Mouse (Mus musculus): ENCODE measurements around the gene Ccdc124. TPM values are rescaled to one million over a fixed set of nuclear protein-coding genes. Genes with fewer than 3 reads are reported as not detected.
A peak's percentile ranks its signal among the peaks of the same experiment; 100 is the strongest.

Ccdc124 gene
- polyA plus RNA-seq, 1 experiment from 2014 or later = 43.1 TPM

- Histone ChIP-seq H3K27me3 (ENCODE audit: control insufficient read depth, insufficient read depth, low read depth, low read length) (peaks cover 45% of the 10 kb centered on the region), H3K9ac (ENCODE audit: low read depth, low read length) (no peak within 1 kb of the TSS; the same call in 1 of the 2 replicates), H3K4me1 (ENCODE audit: control insufficient read depth, low read depth, low read length) (peaks cover 32% of the 10 kb centered on the region), H3K27ac (ENCODE audit: low read length) (no peak within 1 kb of the TSS), H3K9me3 (replicated peaks; ENCODE audit: control insufficient read depth, low read length) (no peaks in the 10 kb centered on the region), H3K4me3 (ENCODE audit: low read depth, low read length) (peak within 1 kb of the TSS; percentile 14; the same call in 1 of the 2 replicates), H3K4me2 (ENCODE audit: low read depth, low read length) (no peak within 1 kb of the TSS), H3K36me3 (ENCODE audit: control insufficient read depth, insufficient read depth) (peaks cover 22% of the 10 kb centered on the region)
- no peak for ATAC-seq (ENCODE audit: low read depth)
- WGBS (ENCODE audit: insufficient replicate concordance) = 5% methylated on average over 78 of the region's 80 CpGs
Measured at GRCm38 (mm10) chr8:70892022-70892895, 18.5 kb upstream of the Ccdc124 start, which contains the start of gene Slc5a5. Gene Slc5a5, minus strand, starts transcription at chr8:70892757.

GRCm38 (mm10) chr8:70891356-70891755 is 17.6 kb upstream of the Ccdc124 start:
- H3K9ac ChIP-seq (ENCODE audit: low read depth, low read length) = no peak overlapping the region
- H3K9me3 ChIP-seq (replicated peaks; ENCODE audit: control insufficient read depth, low read length) = no peaks in the 10 kb centered on the region
- H3K27ac ChIP-seq (ENCODE audit: low read length) = no peak overlapping the region
- 8% methylated on average over 21 of the region's 21 CpGs for WGBS (ENCODE audit: insufficient replicate concordance)
- peaks cover 22% of the 10 kb centered on the region for H3K36me3 ChIP-seq (ENCODE audit: control insufficient read depth, insufficient read depth)
- H3K4me3 ChIP-seq (ENCODE audit: low read depth, low read length) = no peak overlapping the region
- H3K27me3 ChIP-seq (ENCODE audit: control insufficient read depth, insufficient read depth, low read depth, low read length) = peaks cover 48% of the 10 kb centered on the region
- peak; percentile 28 for ATAC-seq (ENCODE audit: low read depth)
- H3K4me1 ChIP-seq (ENCODE audit: control insufficient read depth, low read depth, low read length) = peaks cover 30% of the 10 kb centered on the region
- H3K4me2 ChIP-seq (ENCODE audit: low read depth, low read length) = no peak overlapping the region

GRCm38 (mm10) chr8:70890656-70891055 is 16.9 kb upstream of the Ccdc124 start:
- Histone ChIP-seq H3K36me3 (ENCODE audit: control insufficient read depth, insufficient read depth) (peaks cover 20% of the 10 kb centered on the region), H3K9me3 (replicated peaks; ENCODE audit: control insufficient read depth, low read length) (no peaks in the 10 kb centered on the region), H3K4me3 (ENCODE audit: low read depth, low read length) (no peak overlapping the region), H3K9ac (ENCODE audit: low read depth, low read length) (no peak overlapping the region), H3K4me2 (ENCODE audit: low read depth, low read length) (no peak overlapping the region), H3K4me1 (ENCODE audit: control insufficient read depth, low read depth, low read length) (peaks cover 23% of the 10 kb centered on the region), H3K27me3 (ENCODE audit: control insufficient read depth, insufficient read depth, low read depth, low read length) (peaks cover 55% of the 10 kb centered on the region), H3K27ac (ENCODE audit: low read length) (no peak overlapping the region)
- 84% methylated on average over 5 of the region's 5 CpGs for WGBS (ENCODE audit: insufficient replicate concordance)
- ATAC-seq (ENCODE audit: low read depth) = no peak

GRCm38 (mm10) chr8:70887669-70888068 is 13.9 kb upstream of the Ccdc124 start:
- peak; percentile 63 for ATAC-seq (ENCODE audit: low read depth)

GRCm38 (mm10) chr8:70885612-70886011 is 11.9 kb upstream of the Ccdc124 start:
- 15% methylated on average over 12 of the region's 12 CpGs for WGBS (ENCODE audit: insufficient replicate concordance)
- H3K9ac ChIP-seq (ENCODE audit: low read depth, low read length) = no peak overlapping the region
- H3K27ac ChIP-seq (ENCODE audit: low read length) = no peak overlapping the region
- H3K9me3 ChIP-seq (replicated peaks; ENCODE audit: control insufficient read depth, low read length) = no peaks in the 10 kb centered on the region
- no peak overlapping the region for H3K4me3 ChIP-seq (ENCODE audit: low read depth, low read length)
- H3K27me3 ChIP-seq (ENCODE audit: control insufficient read depth, insufficient read depth, low read depth, low read length) = peaks cover 23% of the 10 kb centered on the region
- ATAC-seq (ENCODE audit: low read depth) = no peak
- H3K36me3 ChIP-seq (ENCODE audit: control insufficient read depth, insufficient read depth) = no peaks in the 10 kb centered on the region
- no peak overlapping the region for H3K4me2 ChIP-seq (ENCODE audit: low read depth, low read length)
- peaks cover 5% of the 10 kb centered on the region for H3K4me1 ChIP-seq (ENCODE audit: control insufficient read depth, low read depth, low read length)

More at GRCm38 (mm10) chr8:70887669-70888068, 13.9 kb upstream of the Ccdc124 start:
- no peak overlapping the region for H3K27ac ChIP-seq (ENCODE audit: low read length)
- WGBS (ENCODE audit: insufficient replicate concordance) = 7% methylated on average over 16 of the region's 18 CpGs
- H3K9me3 ChIP-seq (replicated peaks; ENCODE audit: control insufficient read depth, low read length) = no peaks in the 10 kb centered on the region
- peaks cover 42% of the 10 kb centered on the region for H3K27me3 ChIP-seq (ENCODE audit: control insufficient read depth, insufficient read depth, low read depth, low read length)
- H3K4me1 ChIP-seq (ENCODE audit: control insufficient read depth, low read depth, low read length) = peaks cover 17% of the 10 kb centered on the region
- 0 out of 2 replicates have a peak overlapping the region, but pooled peaks have one; percentile 3 for H3K4me2 ChIP-seq (ENCODE audit: low read depth, low read length)
- H3K4me3 ChIP-seq (ENCODE audit: low read depth, low read length) = no peak overlapping the region
- H3K36me3 ChIP-seq (ENCODE audit: control insufficient read depth, insufficient read depth) = no peaks in the 10 kb centered on the region
- H3K9ac ChIP-seq (ENCODE audit: low read depth, low read length) = no peak overlapping the region

- Histone ChIP-seq H3K4me3 (ENCODE audit: low read depth, low read length) (no peak overlapping the region), H3K27ac (ENCODE audit: low read length) (no peak overlapping the region), H3K9me3 (replicated peaks; ENCODE audit: control insufficient read depth, low read length) (no peaks in the 10 kb centered on the region), H3K4me1 (ENCODE audit: control insufficient read depth, low read depth, low read length) (peaks cover 5% of the 10 kb centered on the region), H3K27me3 (ENCODE audit: control insufficient read depth, insufficient read depth, low read depth, low read length) (peaks cover 23% of the 10 kb centered on the region), H3K4me2 (ENCODE audit: low read depth, low read length) (no peak overlapping the region), H3K9ac (ENCODE audit: low read depth, low read length) (no peak overlapping the region), H3K36me3 (ENCODE audit: control insufficient read depth, insufficient read depth) (no peaks in the 10 kb centered on the region)
- 46% methylated on average over 10 of the region's 10 CpGs for whole genome bisulfite sequencing (ENCODE audit: insufficient replicate concordance)
- no peak for ATAC-seq (ENCODE audit: low read depth)
Measured at GRCm38 (mm10) chr8:70884683-70885082, 10.9 kb upstream of the Ccdc124 start.

GRCm38 (mm10) chr8:70884186-70884585 is 10.5 kb upstream of the Ccdc124 start:
- Histone ChIP-seq H3K4me1 (ENCODE audit: control insufficient read depth, low read depth, low read length) (peaks cover 5% of the 10 kb centered on the region), H3K4me2 (ENCODE audit: low read depth, low read length) (no peak overlapping the region), H3K9ac (ENCODE audit: low read depth, low read length) (no peak overlapping the region), H3K4me3 (ENCODE audit: low read depth, low read length) (no peak overlapping the region), H3K36me3 (ENCODE audit: control insufficient read depth, insufficient read depth) (no peaks in the 10 kb centered on the region), H3K27ac (ENCODE audit: low read length) (no peak overlapping the region), H3K9me3 (replicated peaks; ENCODE audit: control insufficient read depth, low read length) (no peaks in the 10 kb centered on the region), H3K27me3 (ENCODE audit: control insufficient read depth, insufficient read depth, low read depth, low read length) (peaks cover 27% of the 10 kb centered on the region)
- ATAC-seq (ENCODE audit: low read depth) = no peak
- 59% methylated on average over 4 of the region's 4 CpGs for WGBS (ENCODE audit: insufficient replicate concordance)

- WGBS (ENCODE audit: insufficient replicate concordance) = 32% methylated on average over 11 of the region's 11 CpGs
- Histone ChIP-seq H3K36me3 (ENCODE audit: control insufficient read depth, insufficient read depth) (no peaks in the 10 kb centered on the region), H3K4me1 (ENCODE audit: control insufficient read depth, low read depth, low read length) (peaks cover 4% of the 10 kb centered on the region), H3K9me3 (replicated peaks; ENCODE audit: control insufficient read depth, low read length) (no peaks in the 10 kb centered on the region), H3K27ac (ENCODE audit: low read length) (no peak overlapping the region), H3K4me3 (ENCODE audit: low read depth, low read length) (no peak overlapping the region), H3K9ac (ENCODE audit: low read depth, low read length) (no peak overlapping the region), H3K27me3 (ENCODE audit: control insufficient read depth, insufficient read depth, low read depth, low read length) (peaks cover 13% of the 10 kb centered on the region), H3K4me2 (ENCODE audit: low read depth, low read length) (no peak overlapping the region)
- no peak for ATAC-seq (ENCODE audit: low read depth)
Measured at GRCm38 (mm10) chr8:70880546-70880945, 6.8 kb upstream of the Ccdc124 start.

- peaks cover 4% of the 10 kb centered on the region for H3K4me1 ChIP-seq (ENCODE audit: control insufficient read depth, low read depth, low read length)
Measured at GRCm38 (mm10) chr8:70880126-70880525, 6.4 kb upstream of the Ccdc124 start.

More at GRCm38 (mm10) chr8:70880126-70880525, 6.4 kb upstream of the Ccdc124 start:
- H3K27ac ChIP-seq (ENCODE audit: low read length) = no peak overlapping the region
- 15% methylated on average over 4 of the region's 4 CpGs for WGBS (ENCODE audit: insufficient replicate concordance)
- H3K4me2 ChIP-seq (ENCODE audit: low read depth, low read length) = no peak overlapping the region
- no peak for ATAC-seq (ENCODE audit: low read depth)
- no peaks in the 10 kb centered on the region for H3K36me3 ChIP-seq (ENCODE audit: control insufficient read depth, insufficient read depth)
- no peak overlapping the region for H3K4me3 ChIP-seq (ENCODE audit: low read depth, low read length)
- H3K27me3 ChIP-seq (ENCODE audit: control insufficient read depth, insufficient read depth, low read depth, low read length) = peaks cover 13% of the 10 kb centered on the region
- H3K9ac ChIP-seq (ENCODE audit: low read depth, low read length) = no peak overlapping the region
- no peaks in the 10 kb centered on the region for H3K9me3 ChIP-seq (replicated peaks; ENCODE audit: control insufficient read depth, low read length)
